Mouse (Mus musculus) neutrophil, adult 65 days (primary cell): ENCODE results near the gene Eps8. TPM values are rescaled to one million over a fixed set of nuclear protein-coding genes. Genes with fewer than 3 reads are reported as not detected.

Experiments
- total RNA-seq: library from RNA; stranded (reverse); gene quantifications from 2 replicates; pipeline ENCODE4 v1.2.4, GENCODE M21; 2023

The Eps8 gene
- 4.8 and 6.7 TPM in 2 replicates for total RNA-seq

GRCm38 (mm10) chr6:137654776-137655175, at the start of gene Eps8:
Gene Eps8 (minus strand): TSS chr6:137654876.

Other genes with a start within 250 kb of the Eps8 start
- gene Strap, start 80.2 kb upstream of the Eps8 start, total RNA-seq, result 61.0 and 61.4 TPM in 2 replicates
- gene Dera, start 99.7 kb upstream of the Eps8 start, total RNA-seq, result 20.4 and 23.5 TPM in 2 replicates